Mouse (Mus musculus): ENCODE measurements around the gene Slc39a11. TPM values are rescaled to one million over a fixed set of nuclear protein-coding genes. Genes with fewer than 3 reads are reported as not detected.
"Not testable (repeated sequence)": the region's sequence is repeated elsewhere in the genome, so short reads cannot be mapped to it uniquely, and the experiment has no call there.

Slc39a11 gene
- total RNA-seq, 2 experiments from 2014 or later: 2.9 to 3.7 TPM

- intact Hi-C loops (cut with DNase I): no loop called here
- DNase-seq: peak in 1 of 2 experiments; percentile 31
These were observed 39.6 kb downstream of the Slc39a11 start for GRCm38 (mm10) chr11:113610266-113610665.

- DNase-seq: no peak
- intact Hi-C loops (cut with DNase I): no loop called here
These were observed 40.3 kb downstream of the Slc39a11 start for GRCm38 (mm10) chr11:113609581-113609980.

GRCm38 (mm10) chr11:113607556-113607955 is 42.3 kb downstream of the Slc39a11 start:
- DNase-seq: no peak
- intact Hi-C loops (cut with DNase I): no loop called here

- DNase-seq: no peak
- intact Hi-C loops (cut with DNase I): no loop called here
These were observed 48.1 kb downstream of the Slc39a11 start for GRCm38 (mm10) chr11:113601616-113602343.

DNA sequence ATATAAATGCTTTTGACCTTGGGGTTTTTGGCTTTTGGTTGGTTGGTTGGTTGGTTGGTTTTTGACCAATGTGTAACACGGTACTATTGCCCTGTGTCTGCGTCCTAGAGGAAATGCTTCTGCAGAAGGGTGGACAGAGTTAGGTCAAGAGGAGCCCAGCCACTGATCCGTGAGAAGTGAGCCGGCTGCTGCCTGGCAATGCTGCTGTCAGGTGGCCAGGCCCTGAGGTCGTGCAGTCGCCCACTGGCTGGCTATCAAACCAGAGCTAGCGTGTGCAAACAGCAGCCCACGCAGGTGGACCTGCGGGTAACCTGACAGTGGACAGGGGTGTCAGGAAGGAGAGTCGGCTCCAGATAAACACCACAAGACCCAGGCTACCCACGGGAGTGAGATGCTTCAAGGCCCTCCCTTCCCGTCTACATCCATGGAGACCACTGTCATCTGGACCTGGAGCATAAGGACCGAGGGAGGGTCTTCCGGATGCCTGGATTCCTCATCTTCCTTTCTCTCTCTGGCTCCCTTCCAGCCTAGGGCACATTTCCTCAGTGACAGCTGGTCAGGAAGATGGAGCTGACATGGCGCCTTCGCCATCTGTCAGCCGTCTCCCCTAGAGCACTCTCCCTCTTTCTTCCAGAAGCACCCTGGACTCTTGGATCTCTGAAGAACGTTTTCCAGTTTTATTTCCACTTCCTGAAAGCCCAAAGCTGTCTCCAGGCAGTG is 49.2 kb downstream of the Slc39a11 start:
- intact Hi-C loops (cut with DNase I): no loop called here
- DNase-seq: no peak

- intact Hi-C loops (cut with DNase I): no loop called here
- DNase-seq: no peak
These were observed 52.2 kb downstream of the Slc39a11 start for GRCm38 (mm10) chr11:113597632-113598031.

GRCm38 (mm10) chr11:113595144-113595543 is 54.7 kb downstream of the Slc39a11 start:
- intact Hi-C loops (cut with DNase I): no loop called here
- DNase-seq: no peak

GRCm38 (mm10) chr11:113588936-113589335 is 60.9 kb downstream of the Slc39a11 start:
- DNase-seq: no peak
- intact Hi-C loops (cut with DNase I): no loop called here

- no peak for DNase-seq
- intact Hi-C loops (cut with DNase I): no loop called here
These were observed 63.5 kb downstream of the Slc39a11 start for GRCm38 (mm10) chr11:113586423-113586822.

DNA sequence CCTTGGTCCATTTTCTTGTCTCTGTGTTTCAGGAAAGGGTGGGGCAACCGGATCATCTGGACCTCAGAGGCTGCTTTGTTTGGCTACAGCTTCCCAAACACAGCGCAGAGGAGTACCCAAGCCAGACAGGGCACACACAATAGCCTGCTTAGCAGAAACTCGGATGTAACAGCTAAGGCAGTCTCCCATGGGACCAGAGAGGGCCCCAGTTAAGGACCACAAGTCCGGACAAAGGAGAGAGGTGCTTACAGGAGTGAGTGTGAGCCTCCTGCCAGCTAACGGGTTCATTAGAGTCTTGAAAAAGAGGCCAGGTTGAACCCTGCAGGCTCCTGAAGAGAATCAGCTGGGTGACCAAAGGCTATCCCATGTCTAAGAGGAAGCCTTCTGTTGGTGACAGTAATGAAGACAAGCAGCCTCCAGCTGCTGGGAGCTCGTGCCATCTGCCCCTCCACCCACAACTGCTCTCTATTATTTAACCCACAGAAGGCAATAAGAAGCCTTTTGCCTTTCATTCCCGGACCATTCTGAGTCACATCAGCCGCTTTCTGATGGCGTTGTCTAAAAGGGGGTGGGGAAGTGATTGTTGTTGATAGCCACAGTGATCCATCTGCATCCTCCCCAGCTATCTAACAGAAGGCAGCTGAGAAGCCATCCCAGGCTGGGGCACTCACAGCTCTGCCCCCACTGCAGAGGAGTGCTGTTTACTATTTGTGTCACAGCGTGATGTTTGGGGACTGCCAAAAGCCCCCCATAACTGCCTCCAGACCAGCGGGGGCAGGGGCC is 65.8 kb downstream of the Slc39a11 start:
- intact Hi-C loops (cut with DNase I): no loop called here

GRCm38 (mm10) chr11:113577221-113577620 is 72.7 kb downstream of the Slc39a11 start:
- intact Hi-C loops (cut with DNase I): no loop called here
- no peak for DNase-seq

More for the DNA sequence above, 65.8 kb downstream of the Slc39a11 start:
- peak in 1 of 2 experiments; percentile 12 for DNase-seq

DNA sequence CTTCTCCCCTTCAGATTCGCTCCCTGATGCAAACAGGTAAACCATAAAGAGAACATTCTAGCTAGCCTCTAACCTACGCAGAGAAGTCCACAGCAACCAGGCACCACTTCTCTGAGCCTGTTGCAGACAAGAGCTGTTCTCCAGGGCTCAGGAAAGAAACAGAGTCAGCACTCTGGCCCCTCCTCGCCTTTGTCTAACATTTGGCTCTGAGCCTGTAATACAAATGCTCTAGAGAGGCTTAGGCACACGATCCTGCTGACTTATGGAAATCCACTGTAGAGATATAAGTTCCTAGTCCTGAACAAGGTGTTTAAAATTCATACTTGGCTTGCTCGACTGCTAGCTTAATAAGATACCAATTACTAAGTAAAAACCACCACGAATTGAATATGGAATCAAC is 77.2 kb downstream of the Slc39a11 start:
- DNase-seq: no peak
- intact Hi-C loops (cut with DNase I): no loop called here

- DNase-seq: no peak
These were observed 78.3 kb downstream of the Slc39a11 start for GRCm38 (mm10) chr11:113571616-113572015.

GRCm38 (mm10) chr11:113568999-113569398 is 80.9 kb downstream of the Slc39a11 start:
- no peak for DNase-seq
- intact Hi-C loops (cut with DNase I): no loop called here

More at GRCm38 (mm10) chr11:113571616-113572015, 78.3 kb downstream of the Slc39a11 start:
- intact Hi-C loops (cut with DNase I): no loop called here

DNA sequence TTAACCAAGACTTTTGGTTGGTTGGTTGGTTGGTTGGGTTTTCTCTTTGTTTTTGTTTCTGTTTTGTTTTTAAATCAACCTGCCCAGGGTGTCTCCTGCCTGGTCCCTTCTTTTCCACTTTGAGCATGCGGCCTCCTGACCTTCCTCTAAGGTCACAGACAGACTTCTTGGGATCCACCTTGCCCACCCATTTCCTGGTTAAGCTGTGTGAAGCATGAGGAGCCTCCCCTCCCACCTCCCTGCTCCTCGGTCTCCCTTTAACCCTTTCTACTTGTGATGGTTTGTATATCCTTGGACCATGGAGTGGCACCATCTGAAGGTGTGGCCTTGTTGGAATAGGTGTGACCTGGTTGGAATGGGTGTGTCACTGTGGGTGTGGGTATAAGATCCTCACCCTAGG is 82.0 kb downstream of the Slc39a11 start:
- intact Hi-C loops (cut with DNase I); DNase-seq: not testable (repeated sequence)

DNA sequence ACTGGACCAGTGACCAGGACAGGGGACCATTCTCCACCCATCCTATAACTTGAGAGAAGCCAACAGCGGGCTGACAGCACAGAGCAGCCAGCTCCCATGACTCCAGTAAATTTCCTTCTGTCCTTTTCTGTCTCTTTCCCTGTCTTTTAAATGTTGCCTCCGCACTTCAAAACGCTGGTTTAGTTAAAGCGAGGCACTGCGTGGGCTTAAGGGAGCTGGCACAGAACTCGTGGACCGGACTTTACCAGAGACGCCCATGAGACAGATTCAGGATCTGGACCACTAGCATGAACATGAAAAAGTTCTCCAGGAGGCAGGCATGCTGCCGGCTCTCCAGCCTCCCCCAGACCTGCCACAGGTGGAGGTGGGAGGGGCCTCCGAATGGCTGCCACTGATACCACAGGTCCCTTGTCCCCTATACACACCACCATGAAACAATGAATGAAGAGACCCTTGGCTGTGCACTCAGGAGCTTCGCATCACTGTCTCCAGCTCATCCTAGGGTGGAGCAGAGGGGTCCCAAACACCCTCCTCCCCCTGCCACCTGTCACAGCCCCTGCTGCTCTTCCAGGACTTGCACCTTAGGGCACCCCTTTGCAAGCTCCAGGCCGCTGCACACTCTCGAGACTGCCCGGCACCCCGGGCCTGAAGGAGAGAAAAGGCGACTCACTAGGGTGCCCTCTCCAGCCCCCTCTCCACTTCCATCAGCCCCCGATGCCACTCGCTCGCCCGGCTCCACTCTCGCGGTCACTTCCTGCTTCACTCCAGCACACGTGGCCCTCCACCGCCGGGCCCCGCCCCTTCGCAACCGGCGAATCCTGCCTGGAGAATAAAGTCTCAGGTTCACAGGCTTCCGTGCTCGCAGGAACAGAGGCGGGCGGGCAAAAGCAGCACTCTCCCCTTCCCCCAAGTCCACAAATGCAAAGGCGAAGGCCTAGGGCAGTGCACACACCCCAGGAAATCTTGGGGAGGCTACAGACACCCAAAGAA is 84.6 kb downstream of the Slc39a11 start:
- DNase-seq: peak; percentile 75 to 82
- intact Hi-C loops (cut with DNase I): no loop called here

DNA sequence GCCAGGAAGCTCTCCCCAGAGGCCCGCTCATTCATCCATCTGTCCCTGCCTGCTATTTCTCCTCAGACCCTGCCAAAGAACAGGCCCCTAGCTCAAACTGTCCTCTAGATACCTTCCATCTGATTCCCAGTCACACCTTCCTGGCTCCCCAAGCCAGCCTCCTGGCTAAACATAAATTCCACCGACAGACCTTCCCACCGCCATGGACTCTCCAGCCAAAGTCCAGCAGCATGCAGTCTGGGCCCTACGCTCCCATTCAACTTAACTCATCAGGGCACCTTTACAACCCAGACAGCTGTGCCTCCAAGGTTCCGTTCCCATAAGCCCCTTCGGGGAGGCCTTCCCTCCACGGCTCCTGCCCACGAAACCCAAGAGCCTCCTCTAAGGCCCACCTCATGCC is 87.6 kb downstream of the Slc39a11 start:
- intact Hi-C loops (cut with DNase I): no loop called here
- no peak for DNase-seq

DNA sequence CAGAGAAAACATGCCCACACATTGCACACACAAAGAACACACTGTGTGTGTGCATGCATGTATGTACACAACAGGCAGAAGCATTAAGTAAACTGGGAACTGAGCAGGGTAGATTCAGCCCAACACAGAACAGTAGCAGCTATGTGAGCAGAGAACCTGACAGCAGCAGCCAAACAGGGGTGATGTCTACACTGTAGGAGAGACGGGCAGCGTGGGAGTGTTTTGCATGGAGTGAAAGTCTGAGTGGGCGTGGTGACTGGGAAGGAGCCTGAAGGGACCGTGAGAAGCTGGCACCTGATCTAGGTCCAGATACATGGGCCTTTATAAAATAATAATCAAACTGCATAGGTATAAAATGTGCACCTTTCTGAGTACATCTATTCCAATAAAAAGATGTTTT is 89.7 kb downstream of the Slc39a11 start:
- DNase-seq: no peak
- intact Hi-C loops (cut with DNase I): no loop called here

DNA sequence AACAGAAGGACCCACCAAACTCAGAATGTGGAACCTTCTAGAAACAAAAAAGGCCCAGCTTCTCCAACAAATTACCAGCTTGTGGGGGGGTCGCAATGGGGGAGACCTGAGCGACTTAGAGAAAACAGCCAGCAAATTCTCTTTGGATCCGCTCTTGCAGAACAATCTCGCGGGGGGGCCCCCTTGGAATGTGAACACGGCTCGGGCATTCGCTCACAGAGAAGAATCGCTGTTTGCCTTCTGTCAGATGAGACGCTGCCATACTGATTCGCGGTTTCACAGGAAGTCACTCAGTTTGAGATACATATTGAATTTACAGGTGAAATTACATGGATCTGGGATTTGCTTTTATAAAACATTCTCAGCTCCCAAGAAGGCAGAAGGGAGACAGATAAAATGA is 91.4 kb downstream of the Slc39a11 start:
- intact Hi-C loops (cut with DNase I): no loop called here
- no peak for DNase-seq

DNA sequence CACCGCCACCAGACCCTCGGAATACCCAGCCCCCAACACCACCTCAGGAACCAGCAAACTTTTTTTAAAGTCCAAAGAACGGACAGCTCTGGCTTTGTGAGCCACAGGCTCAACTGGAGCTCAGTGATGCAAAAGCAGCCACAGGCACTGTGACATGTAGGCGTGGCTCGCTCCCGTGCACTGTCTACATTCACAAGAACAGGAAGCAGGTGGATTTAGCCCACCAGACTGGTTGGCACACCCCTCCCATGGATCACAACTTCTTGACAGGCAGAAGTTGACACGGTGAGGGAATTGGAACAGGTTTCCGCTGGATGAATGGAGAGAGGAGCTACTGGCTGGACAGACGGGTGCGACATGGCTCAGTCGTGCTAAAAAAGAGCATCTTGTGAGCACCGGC is 93.7 kb downstream of the Slc39a11 start:
- no peak for DNase-seq
- intact Hi-C loops (cut with DNase I): no loop called here

Data from heart, postnatal 14 days (tissue).